Mouse (Mus musculus): ENCODE results near the gene Ifne. TPM values are rescaled to one million over a fixed set of nuclear protein-coding genes. Genes with fewer than 3 reads are reported as not detected.
"Not testable (repeated sequence)": the region's sequence is repeated elsewhere in the genome, so short reads cannot be mapped to it uniquely, and the experiment has no call there.

Ifne gene
- polyA plus RNA-seq, 1 experiment from 2014 or later, result not detected

DNA sequence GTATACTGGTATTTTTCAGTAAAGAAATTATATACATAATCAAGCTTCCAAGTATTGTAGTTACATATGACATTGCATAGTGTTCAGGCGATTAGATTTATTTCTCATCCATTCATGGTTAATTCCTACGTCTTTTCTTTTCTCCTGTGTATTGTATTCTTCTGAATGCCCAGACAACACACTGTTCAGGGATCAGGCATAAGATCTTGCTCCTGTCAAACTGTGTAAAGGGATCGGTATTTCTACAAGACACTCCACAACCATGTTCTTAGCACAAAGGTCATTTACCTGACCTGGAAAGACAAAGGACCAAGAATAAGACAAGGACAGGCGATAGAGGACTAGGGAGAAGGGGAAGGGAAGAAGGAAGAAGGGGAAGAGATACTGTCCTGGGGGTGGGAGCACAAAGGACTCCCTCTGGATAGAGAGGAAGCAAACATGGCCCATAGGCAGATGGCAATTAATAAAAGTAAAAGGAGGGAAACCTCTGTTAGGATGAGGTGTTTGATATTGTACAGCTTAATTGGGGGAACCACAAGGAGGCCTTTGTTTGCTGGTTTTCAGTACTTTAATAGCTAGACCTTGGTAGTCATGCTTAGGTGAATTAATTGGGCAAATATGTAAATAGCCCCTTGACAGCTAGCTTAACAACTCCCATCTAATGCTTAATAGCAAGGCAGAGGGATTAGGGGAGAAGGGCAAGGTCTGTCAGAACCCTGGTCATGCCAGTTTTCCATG, 28.8 kb downstream of the Ifne start:
- Histone ChIP-seq H3K27me3 (ENCODE audit: control insufficient read depth, insufficient read depth, low read depth, low read length) (no peaks in the 10 kb centered on the region), H3K9ac (ENCODE audit: low read length) (no peak overlapping the region), H3K36me3 (ENCODE audit: control insufficient read depth, insufficient read depth, low read length) (no peaks in the 10 kb centered on the region), H3K9me3 (ENCODE audit: control insufficient read depth, low read length) (no peaks in the 10 kb centered on the region), H3K4me3 (ENCODE audit: low read length) (no peak overlapping the region), H3K27ac (ENCODE audit: low read length) (no peak overlapping the region), H3K4me2 (ENCODE audit: low read depth, low read length) (no peak overlapping the region), H3K4me1 (replicated peaks; ENCODE audit: control insufficient read depth, insufficient read depth, low read length) (no peaks in the 10 kb centered on the region)
- no peak for ATAC-seq (ENCODE audit: low read depth)
- 59% methylated on average over 4 of the region's 4 CpGs for WGBS

DNA sequence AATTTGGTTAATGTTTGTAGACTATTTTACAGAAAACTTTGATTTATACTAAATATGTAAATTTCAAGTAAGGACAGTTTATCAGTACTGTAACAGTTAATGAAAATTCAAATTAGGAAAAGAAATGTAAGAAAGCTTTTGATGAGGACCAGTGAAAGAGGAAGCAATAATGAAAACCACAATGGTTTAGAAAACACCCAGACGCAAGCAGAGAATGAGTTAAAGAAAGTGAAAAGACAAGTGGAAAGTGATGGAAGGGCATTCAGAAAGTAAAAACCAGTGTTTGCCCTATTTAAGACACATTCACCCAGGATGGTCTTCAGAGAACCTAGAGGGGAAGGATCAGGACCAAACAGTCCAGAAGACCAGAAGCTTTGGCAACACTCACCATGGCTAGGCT, 30.3 kb downstream of the Ifne start, which contains the start of gene Ifna1:
TSS of gene Ifna1 (plus strand) at position 390 of the 400 bp plus-strand sequence.
- H3K9me3 ChIP-seq (ENCODE audit: control insufficient read depth, low read length), result no peaks in the 10 kb centered on the region
- H3K27me3 ChIP-seq (ENCODE audit: control insufficient read depth, insufficient read depth, low read depth, low read length), result no peaks in the 10 kb centered on the region
- no peaks in the 10 kb centered on the region for H3K36me3 ChIP-seq (ENCODE audit: control insufficient read depth, insufficient read depth, low read length)
- 71% methylated on average over 1 of the region's 1 CpGs for WGBS
- no peak within 1 kb of the TSS for H3K4me3 ChIP-seq (ENCODE audit: low read length)
- no peak within 1 kb of the TSS for H3K27ac ChIP-seq (ENCODE audit: low read length)
- H3K4me1 ChIP-seq (replicated peaks; ENCODE audit: control insufficient read depth, insufficient read depth, low read length), result no peaks in the 10 kb centered on the region
- no peak within 1 kb of the TSS for H3K4me2 ChIP-seq (ENCODE audit: low read depth, low read length)
- no peak for ATAC-seq (ENCODE audit: low read depth)
- no peak within 1 kb of the TSS for H3K9ac ChIP-seq (ENCODE audit: low read length)

DNA sequence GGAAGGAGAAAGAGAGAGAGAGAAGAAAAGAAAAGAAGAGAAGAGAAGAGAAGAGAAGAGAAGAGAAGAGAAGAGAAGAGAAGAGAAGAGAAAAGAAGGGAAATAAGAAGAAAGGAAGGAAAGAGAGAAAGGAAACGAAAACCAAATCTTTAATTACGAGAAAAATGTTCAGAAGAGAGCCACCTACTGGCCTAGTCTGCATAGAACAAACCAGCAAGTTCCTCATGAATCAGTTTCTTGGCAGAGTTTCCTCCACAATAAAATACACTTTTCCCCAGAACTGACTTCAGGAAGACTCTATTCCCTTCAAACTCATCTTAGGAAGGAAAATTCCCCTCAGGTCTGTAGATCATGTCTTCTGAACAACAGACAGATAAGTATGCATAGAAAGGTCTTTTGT, 34.7 kb downstream of the Ifne start:
- Histone ChIP-seq H3K4me2 (ENCODE audit: low read depth, low read length) (no peak overlapping the region), H3K9me3 (ENCODE audit: control insufficient read depth, low read length) (no peaks in the 10 kb centered on the region), H3K4me3 (ENCODE audit: low read length) (no peak overlapping the region), H3K36me3 (ENCODE audit: control insufficient read depth, insufficient read depth, low read length) (no peaks in the 10 kb centered on the region), H3K27ac (ENCODE audit: low read length) (no peak overlapping the region), H3K27me3 (ENCODE audit: control insufficient read depth, insufficient read depth, low read depth, low read length) (no peaks in the 10 kb centered on the region), H3K4me1 (replicated peaks; ENCODE audit: control insufficient read depth, insufficient read depth, low read length) (no peaks in the 10 kb centered on the region), H3K9ac (ENCODE audit: low read length) (no peak overlapping the region)
- 56% methylated on average over 2 of the region's 2 CpGs for WGBS
- ATAC-seq (ENCODE audit: low read depth), result no peak

DNA sequence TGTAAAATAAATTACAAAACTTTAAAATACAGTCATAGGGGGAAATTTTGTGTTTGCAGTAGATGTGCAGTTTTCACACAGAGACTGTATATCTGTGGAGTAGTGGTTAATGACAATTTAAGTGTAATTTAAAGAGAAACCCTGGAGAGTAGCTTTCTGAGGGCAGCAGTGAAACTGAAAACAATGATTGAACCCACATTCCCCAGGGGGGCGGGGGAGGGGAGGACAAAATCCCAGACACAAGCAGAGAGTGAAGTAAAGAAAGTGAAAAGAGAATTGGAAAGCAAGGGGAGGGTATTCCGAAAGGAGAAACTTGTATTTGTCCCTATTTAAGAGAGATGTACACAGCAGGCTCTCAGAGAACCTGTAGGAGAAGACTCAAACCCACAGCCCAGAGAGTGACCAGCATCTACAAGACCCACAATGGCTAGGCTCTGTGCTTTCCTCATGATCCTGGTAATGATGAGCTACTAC, 38.5 kb downstream of the Ifne start, which contains the start of gene Ifna4:
TSS of gene Ifna4 (plus strand) at position 424 of the 474 bp plus-strand sequence.
- Histone ChIP-seq H3K36me3 (ENCODE audit: control insufficient read depth, insufficient read depth, low read length) (no peaks in the 10 kb centered on the region), H3K9me3 (ENCODE audit: control insufficient read depth, low read length) (no peaks in the 10 kb centered on the region), H3K4me2 (ENCODE audit: low read depth, low read length) (no peak within 1 kb of the TSS), H3K9ac (ENCODE audit: low read length) (no peak within 1 kb of the TSS), H3K27me3 (ENCODE audit: control insufficient read depth, insufficient read depth, low read depth, low read length) (no peaks in the 10 kb centered on the region), H3K4me3 (ENCODE audit: low read length) (no peak within 1 kb of the TSS), H3K4me1 (replicated peaks; ENCODE audit: control insufficient read depth, insufficient read depth, low read length) (no peaks in the 10 kb centered on the region), H3K27ac (ENCODE audit: low read length) (no peak within 1 kb of the TSS)
- WGBS, result 58% methylated on average over 2 of the region's 2 CpGs
- ATAC-seq (ENCODE audit: low read depth), result no peak

DNA sequence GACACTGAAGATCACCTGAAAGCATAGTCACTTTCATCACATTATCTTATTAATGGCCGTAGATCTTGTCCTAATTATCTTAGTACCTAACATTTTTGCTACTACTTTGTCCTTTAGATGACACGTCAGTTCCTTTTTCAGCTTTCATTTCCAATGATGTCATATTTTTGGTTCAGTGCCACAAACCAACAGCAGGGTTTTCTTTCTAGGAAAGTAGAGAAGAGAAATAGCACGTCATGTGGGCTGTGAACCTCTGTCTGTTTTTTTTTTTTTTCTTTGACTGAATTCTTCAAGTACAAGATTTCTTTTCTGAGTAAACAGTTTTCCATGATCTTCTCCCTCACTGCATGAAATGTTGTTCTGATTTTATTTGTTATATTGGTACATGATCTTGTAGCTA, 39.9 kb downstream of the Ifne start:
- Histone ChIP-seq H3K27ac (ENCODE audit: low read length) (no peak overlapping the region), H3K36me3 (ENCODE audit: control insufficient read depth, insufficient read depth, low read length) (no peaks in the 10 kb centered on the region), H3K9ac (ENCODE audit: low read length) (no peak overlapping the region), H3K27me3 (ENCODE audit: control insufficient read depth, insufficient read depth, low read depth, low read length) (no peaks in the 10 kb centered on the region), H3K9me3 (ENCODE audit: control insufficient read depth, low read length) (no peaks in the 10 kb centered on the region), H3K4me3 (ENCODE audit: low read length) (no peak overlapping the region), H3K4me2 (ENCODE audit: low read depth, low read length) (no peak overlapping the region), H3K4me1 (replicated peaks; ENCODE audit: control insufficient read depth, insufficient read depth, low read length) (no peaks in the 10 kb centered on the region)
- no peak for ATAC-seq (ENCODE audit: low read depth)
- WGBS, result 50% methylated on average over 3 of the region's 3 CpGs

DNA sequence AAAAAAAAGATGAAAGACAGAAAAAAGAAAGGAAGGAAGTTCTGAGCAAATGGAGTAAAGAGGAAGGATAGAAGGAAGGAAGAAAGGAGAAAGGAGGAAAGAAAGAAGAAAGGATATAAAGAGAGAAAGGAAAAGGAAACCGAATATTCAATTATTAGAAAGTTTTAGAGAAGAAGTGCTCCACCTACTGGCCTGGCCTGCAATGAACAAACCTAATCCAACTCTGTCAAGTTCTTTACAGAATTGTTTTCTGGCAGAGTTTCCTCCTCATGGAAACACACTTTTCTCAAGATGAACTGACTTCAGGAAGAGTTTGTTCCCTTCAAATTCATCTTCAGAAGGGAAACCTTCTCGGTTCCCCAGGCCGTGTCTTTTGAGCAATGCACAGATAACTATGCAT, 41.2 kb downstream of the Ifne start:
- H3K4me3 ChIP-seq (ENCODE audit: low read length), result no peak overlapping the region
- no peaks in the 10 kb centered on the region for H3K4me1 ChIP-seq (replicated peaks; ENCODE audit: control insufficient read depth, insufficient read depth, low read length)
- H3K4me2 ChIP-seq (ENCODE audit: low read depth, low read length), result no peak overlapping the region
- WGBS, result 33% methylated on average over 3 of the region's 3 CpGs
- H3K36me3 ChIP-seq (ENCODE audit: control insufficient read depth, insufficient read depth, low read length), result no peaks in the 10 kb centered on the region
- H3K9me3 ChIP-seq (ENCODE audit: control insufficient read depth, low read length), result no peaks in the 10 kb centered on the region
- no peak overlapping the region for H3K9ac ChIP-seq (ENCODE audit: low read length)
- H3K27ac ChIP-seq (ENCODE audit: low read length), result no peak overlapping the region
- ATAC-seq (ENCODE audit: low read depth), result no peak
- H3K27me3 ChIP-seq (ENCODE audit: control insufficient read depth, insufficient read depth, low read depth, low read length), result no peaks in the 10 kb centered on the region

DNA sequence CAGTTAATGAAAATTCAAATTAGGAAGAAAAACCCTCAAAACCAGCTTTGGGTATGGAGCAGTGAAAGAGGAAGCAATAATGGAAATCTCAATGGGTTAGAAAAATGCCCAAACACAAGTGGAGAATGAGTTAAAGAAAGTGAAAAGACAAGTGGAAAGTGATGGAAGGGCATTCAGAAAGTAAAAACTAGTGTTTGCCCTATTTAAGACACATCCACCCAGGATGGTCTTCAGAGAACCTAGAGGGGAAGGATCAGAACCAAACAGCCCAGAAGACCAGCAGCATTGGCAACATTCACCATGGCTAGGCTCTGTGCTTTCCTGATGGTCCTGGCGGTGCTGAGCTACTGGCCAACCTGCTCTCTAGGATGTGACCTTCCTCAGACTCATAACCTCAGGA, 44.8 kb downstream of the Ifne start, which contains the start of gene Ifna5:
TSS of gene Ifna5 (plus strand) at position 301 of the 400 bp plus-strand sequence.
- 93% methylated on average over 1 of the region's 1 CpGs for WGBS
- H3K27ac ChIP-seq (ENCODE audit: low read length); H3K4me3 ChIP-seq (ENCODE audit: low read length); H3K27me3 ChIP-seq (ENCODE audit: control insufficient read depth, insufficient read depth, low read depth, low read length); H3K4me2 ChIP-seq (ENCODE audit: low read depth, low read length); H3K36me3 ChIP-seq (ENCODE audit: control insufficient read depth, insufficient read depth, low read length); ATAC-seq (ENCODE audit: low read depth); H3K9me3 ChIP-seq (ENCODE audit: control insufficient read depth, low read length); H3K9ac ChIP-seq (ENCODE audit: low read length); H3K4me1 ChIP-seq (replicated peaks; ENCODE audit: control insufficient read depth, insufficient read depth, low read length): not testable (repeated sequence)

DNA sequence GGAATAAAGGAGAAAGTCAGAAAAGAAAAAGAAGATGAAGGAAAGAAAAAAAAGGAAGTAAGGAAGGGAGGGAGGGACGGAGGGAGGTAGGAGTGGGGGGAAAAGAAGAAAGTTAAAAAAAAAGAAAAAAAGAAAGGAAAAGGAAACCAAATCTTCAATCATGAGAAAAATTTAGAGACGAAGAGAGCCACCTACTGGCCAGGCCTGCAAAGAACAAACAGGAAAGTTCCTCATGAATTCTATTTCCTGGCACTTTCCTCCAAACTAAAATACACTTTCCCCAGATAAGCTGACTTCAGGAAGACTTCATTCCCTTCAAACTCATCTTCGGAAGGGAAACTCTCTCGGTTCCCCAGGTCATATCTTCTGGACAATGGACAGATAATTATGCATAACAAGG, 49.5 kb downstream of the Ifne start:
- no peaks in the 10 kb centered on the region for H3K4me1 ChIP-seq (replicated peaks; ENCODE audit: control insufficient read depth, insufficient read depth, low read length)
- H3K36me3 ChIP-seq (ENCODE audit: control insufficient read depth, insufficient read depth, low read length), result no peaks in the 10 kb centered on the region
- no peaks in the 10 kb centered on the region for H3K27me3 ChIP-seq (ENCODE audit: control insufficient read depth, insufficient read depth, low read depth, low read length)
- H3K9me3 ChIP-seq (ENCODE audit: control insufficient read depth, low read length), result no peaks in the 10 kb centered on the region
- ATAC-seq (ENCODE audit: low read depth), result no peak
- H3K4me3 ChIP-seq (ENCODE audit: low read length), result no peak overlapping the region
- H3K27ac ChIP-seq (ENCODE audit: low read length), result no peak overlapping the region
- H3K4me2 ChIP-seq (ENCODE audit: low read depth, low read length), result no peak overlapping the region
- 29% methylated on average over 4 of the region's 4 CpGs for WGBS
- H3K9ac ChIP-seq (ENCODE audit: low read length), result no peak overlapping the region

All from lung, embryonic 16.5 days (tissue).